Comparison of ENCODE assay signal across 8 mouse cellular contexts in the genomic region with DNA sequence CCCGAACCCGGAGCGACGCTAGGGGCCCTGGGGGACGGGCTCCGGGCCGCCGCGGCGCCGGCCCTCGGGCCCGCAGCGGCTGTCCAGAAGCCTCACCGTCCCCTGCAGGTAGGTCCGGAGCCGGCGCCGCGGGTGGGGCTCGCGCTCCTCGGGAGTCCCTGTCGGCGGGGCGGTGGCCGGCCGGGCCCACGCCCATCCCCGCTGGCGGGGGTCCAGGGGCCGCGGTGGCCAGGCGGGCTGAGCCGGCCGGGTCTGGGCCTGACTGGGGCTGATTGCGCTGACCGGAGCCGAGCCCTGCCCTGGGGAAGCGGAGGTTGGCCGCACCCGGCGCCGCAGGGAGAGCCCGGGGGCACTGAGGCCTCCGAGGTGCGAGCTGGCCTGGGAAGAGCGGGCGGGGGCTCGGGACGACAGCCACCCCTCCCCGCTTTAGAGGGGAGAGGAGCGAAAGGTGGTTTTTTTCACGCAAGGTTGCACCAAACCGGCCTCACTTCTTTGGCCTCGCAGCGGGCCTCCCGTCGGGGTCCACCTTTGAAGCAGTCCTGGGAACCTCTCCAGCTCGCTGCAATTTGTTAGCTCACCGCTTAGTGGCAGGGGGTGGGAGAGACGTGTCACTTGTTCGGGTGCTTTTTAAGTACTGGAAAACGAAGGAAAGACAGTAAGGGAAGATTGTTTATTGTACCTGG. TPM values are rescaled to one million over a fixed set of nuclear protein-coding genes. Genes with fewer than 3 reads are reported as not detected.
DNase-seq lines count a peak whose midpoint lies in the region; ATAC-seq lines count a peak whose summit lies in the region.

No protein-coding gene starts in this region.

- ATAC-seq in megakaryocyte progenitor cell, adult 5-6 weeks (replicated peaks; ENCODE audit: poor library complexity), result peak; percentile 71

- intact Hi-C loops in left cerebral cortex, postnatal 14 days (cut with DNase I), result no loop called here

- peak; percentile 80 to 93 for DNase-seq in adrenal gland, adult (ENCODE audit: inconsistent age in 2 of 2, low spot score in 1 of 2)
- peak; percentile 71 for DNase-seq in embryo, embryonic 10 days (ENCODE audit: low spot score)
- peak; percentile 88 for DNase-seq in gastrocnemius, postnatal 10 days
- DNase-seq in induced T-regulatory cell, adult 2 months (ENCODE audit: low read depth), result peak; percentile 75
- peak; percentile 64 to 70 for DNase-seq in left cerebral cortex, postnatal 14 days (ENCODE audit: low spot score in 2 of 2)
- peak; percentile 65 for DNase-seq in right cerebral cortex, postnatal 14 days
- peak; percentile 70 for DNase-seq in urinary bladder, postnatal 14 days (ENCODE audit: low spot score)

RNA-seq across cellular contexts. Expression of gene Lats1, which starts 0.5 kb away (rescaled TPM):
- 10 to 100 TPM; 16.9 to 21.8 TPM for total RNA-seq in gastrocnemius, postnatal 10 days (2021)
- 10 to 100 TPM; 41.9 TPM for total RNA-seq in left cerebral cortex, postnatal 14 days (2021)
- 23.0 and 27.3 TPM in 2 replicates for total RNA-seq in megakaryocyte progenitor cell, adult 5-6 weeks (2015)
- total RNA-seq in megakaryocyte progenitor cell, adult 5-6 weeks (2017), result 13.7 and 14.0 TPM in 2 replicates

RNA-seq across cellular contexts. Expression of gene Pcmt1, which starts 0.5 kb away (rescaled TPM):
- total RNA-seq in gastrocnemius, postnatal 10 days (2021), result 100 to 1,000 TPM in 1 of 2 experiments, 10 to 100 TPM in 1; 99.4 to 100 TPM
- total RNA-seq in left cerebral cortex, postnatal 14 days (2021), result 100 to 1,000 TPM; 163 to 166 TPM
- 68.3 and 83.4 TPM in 2 replicates for total RNA-seq in megakaryocyte progenitor cell, adult 5-6 weeks (2015)
- total RNA-seq in megakaryocyte progenitor cell, adult 5-6 weeks (2017), result 64.3 and 66.6 TPM in 2 replicates

RNA-seq across cellular contexts. Expression of gene Nup43, which starts 14.2 kb away (rescaled TPM):
- 10 to 100 TPM in 1 of 2 experiments, 1 to 10 TPM in 1; 8.2 to 11.3 TPM for total RNA-seq in gastrocnemius, postnatal 10 days (2021)
- 1 to 10 TPM; 5.1 to 5.8 TPM for total RNA-seq in left cerebral cortex, postnatal 14 days (2021)
- total RNA-seq in megakaryocyte progenitor cell, adult 5-6 weeks (2015), result 38.0 and 50.3 TPM in 2 replicates
- total RNA-seq in megakaryocyte progenitor cell, adult 5-6 weeks (2017), result 31.2 and 37.1 TPM in 2 replicates

RNA-seq across cellular contexts. Expression of gene Katna1, which starts 44.3 kb away (rescaled TPM):
- total RNA-seq in gastrocnemius, postnatal 10 days (2021), result 10 to 100 TPM; 12.8 to 15.1 TPM
- total RNA-seq in left cerebral cortex, postnatal 14 days (2021), result 10 to 100 TPM; 11.0 to 14.4 TPM
- 59.4 and 80.0 TPM in 2 replicates for total RNA-seq in megakaryocyte progenitor cell, adult 5-6 weeks (2015)
- total RNA-seq in megakaryocyte progenitor cell, adult 5-6 weeks (2017), result 54.3 and 56.4 TPM in 2 replicates

Comparison
In these comparisons a context has a peak if more than half of its experiments do, and no peak if none do; other contexts are left out.
1. Peak in every context shown above with its lines: DNase-seq and ATAC-seq.